Mouse (Mus musculus) mesoderm, embryonic 11.5 days (tissue): Measurements from ENCODE around the gene Srrt.
A peak's percentile ranks its signal among the peaks of the same experiment; 100 is the strongest.

Experiments
- DNase-seq: peaks from one replicate; pipeline ENCODE4 v3.0.0-alpha.2; 2012; ENCODE audit warnings: low read depth, low spot score

The Srrt gene

GRCm38 (mm10) chr5:137338256-137338655 lies 30.8 kb upstream of the Srrt start:
- DNase-seq, result peak; percentile 86

GRCm38 (mm10) chr5:137337190-137337589 lies 29.7 kb upstream of the Srrt start:
- no peak for DNase-seq

GRCm38 (mm10) chr5:137335066-137335465 lies 27.6 kb upstream of the Srrt start:
- no peak for DNase-seq

GRCm38 (mm10) chr5:137334317-137334716 lies 26.8 kb upstream of the Srrt start:
- no peak for DNase-seq

- peak; percentile 94 for DNase-seq
These were observed 26.2 kb upstream of the Srrt start, which contains the start of gene Slc12a9 for GRCm38 (mm10) chr5:137333512-137334174. Gene Slc12a9 (minus strand): TSS chr5:137333597.

GRCm38 (mm10) chr5:137332857-137333511 lies 25.5 kb upstream of the Srrt start:
- no peak for DNase-seq

- DNase-seq, result no peak
These were observed 23.4 kb upstream of the Srrt start for GRCm38 (mm10) chr5:137330910-137331309.

- no peak for DNase-seq
These were observed 13.5 kb upstream of the Srrt start for GRCm38 (mm10) chr5:137320996-137321395.

GRCm38 (mm10) chr5:137318570-137318969 lies 11.1 kb upstream of the Srrt start:
- no peak for DNase-seq

- no peak for DNase-seq
These were observed 9.9 kb upstream of the Srrt start for GRCm38 (mm10) chr5:137317361-137317760.

- peak; percentile 28 for DNase-seq
These were observed 7.8 kb upstream of the Srrt start for GRCm38 (mm10) chr5:137315084-137315903.

- DNase-seq, result peak; percentile 95
These were observed 7.0 kb upstream of the Srrt start, which contains the start of gene Trip6 for GRCm38 (mm10) chr5:137314193-137315083. Gene Trip6 (minus strand): TSS chr5:137314404.

- no peak for DNase-seq
These were observed 6.2 kb upstream of the Srrt start for GRCm38 (mm10) chr5:137313466-137314192.

GRCm38 (mm10) chr5:137308356-137308755 lies 882 bp upstream of the Srrt start:
- no peak for DNase-seq

GRCm38 (mm10) chr5:137306439-137307005 lies 952 bp downstream of the Srrt start:
- DNase-seq, result no peak

GRCm38 (mm10) chr5:137305822-137306221 lies 1.7 kb downstream of the Srrt start:
- DNase-seq, result no peak

- no peak for DNase-seq
These were observed 2.7 kb downstream of the Srrt start for GRCm38 (mm10) chr5:137304816-137305215.

- no peak for DNase-seq
These were observed 3.3 kb downstream of the Srrt start for GRCm38 (mm10) chr5:137304165-137304564.

- DNase-seq, result no peak
These were observed 3.9 kb downstream of the Srrt start for GRCm38 (mm10) chr5:137303609-137304008.

- no peak for DNase-seq
These were observed 6.2 kb downstream of the Srrt start for GRCm38 (mm10) chr5:137301253-137301652.
